Mouse (Mus musculus) heart, embryonic 13.5 days (tissue): ENCODE data around the gene Fam213b. TPM values are rescaled to one million over a fixed set of nuclear protein-coding genes. Genes with fewer than 3 reads are reported as not detected.

Experiments
- ATAC-seq: fragments of 200-750 bp; cut with Nextera tagmentation; 2 replicates; pipeline ENCODE4 v1.8.0; 2017; ENCODE audit warnings: moderate TSS enrichment; ENCODE audit not compliant: insufficient number of reproducible peaks, low FRiP score, low TSS enrichment; ENCODE audit errors: extremely low read depth
- H3K27ac ChIP-seq: fragments of 300-500 bp; sonication (generic); replicated peaks from 2 replicates; pipeline ENCODE4 v1.5.1; 2015; ENCODE audit warnings: moderate library complexity, mild to moderate bottlenecking, inconsistent platforms
- H3K27me3 ChIP-seq: fragments of 300-500 bp; sonication (generic); replicated peaks from 2 replicates; pipeline ENCODE4 v1.6.1; 2015; ENCODE audit warnings: mild to moderate bottlenecking, inconsistent platforms
- H3K36me3 ChIP-seq: fragments of 300-500 bp; sonication (generic); 2 replicates; pipeline ENCODE4 v1.6.1; 2015; ENCODE audit warnings: mild to moderate bottlenecking, inconsistent platforms
- H3K4me1 ChIP-seq: fragments of 300-500 bp; sonication (generic); 2 replicates; pipeline ENCODE4 v1.6.1; 2015; ENCODE audit warnings: inconsistent platforms
- H3K4me2 ChIP-seq: fragments of 300-500 bp; sonication (generic); 2 replicates; pipeline ENCODE4 v1.6.1; 2015; ENCODE audit warnings: inconsistent platforms, mild to moderate bottlenecking, moderate library complexity
- H3K4me3 ChIP-seq: fragments of 300-500 bp; sonication (generic); 2 replicates; pipeline ENCODE4 v1.5.1; 2015; ENCODE audit warnings: moderate library complexity, mild to moderate bottlenecking, inconsistent platforms
- H3K9ac ChIP-seq: fragments of 300-500 bp; sonication (generic); 2 replicates; pipeline ENCODE4 v1.6.1; 2015; ENCODE audit warnings: inconsistent platforms, mild to moderate bottlenecking, moderate library complexity
- H3K9me3 ChIP-seq: fragments of 300-500 bp; sonication (generic); 2 replicates; pipeline ENCODE4 v1.6.1; 2016; ENCODE audit warnings: inconsistent platforms
- WGBS: fragments of 180-500 bp; shearing (Covaris S2); methylation state at CpG from one replicate; pipeline ENCODE4 v1.1.7; 2015; ENCODE audit warnings: mixed read lengths; 5-methylcytosine and 5-hydroxymethylcytosine counted together
- polyA plus RNA-seq: library from polyadenylated mRNA; unstranded; fragments of >200 nt; fragmentation: Nextera tagmentation; extraction: Ambion mirVana; gene quantifications from 2 replicates; pipeline ENCODE4 v1.2.1, GENCODE M21; 2015

The Fam213b gene
- polyA plus RNA-seq, 1 experiment from 2014 or later = 42.5 TPM

GRCm38 (mm10) chr4:154871757-154872251 is 27.1 kb downstream of the Fam213b start:
- Histone ChIP-seq H3K9ac (peak overlapping the region; percentile 33; the same call in 1 of the 2 replicates), H3K27me3 (peaks cover 59% of the 10 kb centered on the region), H3K4me3 (no peak overlapping the region), H3K36me3 (no peaks in the 10 kb centered on the region), H3K27ac (no peak overlapping the region), H3K4me2 (peak overlapping the region; percentile 38; the same call in 1 of the 2 replicates), H3K9me3 (no peaks in the 10 kb centered on the region), H3K4me1 (no peaks in the 10 kb centered on the region)
- ATAC-seq = 0 out of 2 replicates have a peak, but pooled peaks have one; percentile 37
- 6% methylated on average over 13 of the region's 13 CpGs for WGBS

GRCm38 (mm10) chr4:154870721-154871120 is 28.2 kb downstream of the Fam213b start:
- no peak overlapping the region for H3K4me2 ChIP-seq
- H3K9me3 ChIP-seq = no peaks in the 10 kb centered on the region
- no peak overlapping the region for H3K27ac ChIP-seq
- no peaks in the 10 kb centered on the region for H3K4me1 ChIP-seq
- WGBS = 64% methylated on average over 4 of the region's 4 CpGs
- H3K4me3 ChIP-seq = no peak overlapping the region
- no peak overlapping the region for H3K9ac ChIP-seq
- no peaks in the 10 kb centered on the region for H3K36me3 ChIP-seq
- ATAC-seq = no peak
- H3K27me3 ChIP-seq = peaks cover 50% of the 10 kb centered on the region

- no peak within 1 kb of the TSS for H3K27ac ChIP-seq
- no peak within 1 kb of the TSS for H3K4me3 ChIP-seq
- H3K9ac ChIP-seq = no peak within 1 kb of the TSS
- 78% methylated on average over 7 of the region's 7 CpGs for WGBS
- H3K9me3 ChIP-seq = no peaks in the 10 kb centered on the region
- H3K4me2 ChIP-seq = no peak within 1 kb of the TSS
- no peak for ATAC-seq
- peaks cover 8% of the 10 kb centered on the region for H3K4me1 ChIP-seq
- H3K36me3 ChIP-seq = no peaks in the 10 kb centered on the region
- peaks cover 49% of the 10 kb centered on the region for H3K27me3 ChIP-seq
Measured at GRCm38 (mm10) chr4:154869440-154869839, 29.5 kb downstream of the Fam213b start, which contains the start of gene Mmel1. Gene Mmel1 (plus strand): TSS chr4:154869585.

- H3K4me3 ChIP-seq = no peak overlapping the region
- no peak overlapping the region for H3K4me2 ChIP-seq
- H3K27me3 ChIP-seq = peaks cover 48% of the 10 kb centered on the region
- no peaks in the 10 kb centered on the region for H3K36me3 ChIP-seq
- 74% methylated on average over 6 of the region's 6 CpGs for WGBS
- no peaks in the 10 kb centered on the region for H3K9me3 ChIP-seq
- no peak overlapping the region for H3K27ac ChIP-seq
- H3K9ac ChIP-seq = no peak overlapping the region
- ATAC-seq = no peak
- H3K4me1 ChIP-seq = peaks cover 11% of the 10 kb centered on the region
Measured at GRCm38 (mm10) chr4:154867257-154867656, 31.7 kb downstream of the Fam213b start.

GRCm38 (mm10) chr4:154866391-154866790 is 32.5 kb downstream of the Fam213b start:
- H3K4me2 ChIP-seq = no peak overlapping the region
- H3K4me1 ChIP-seq = peaks cover 11% of the 10 kb centered on the region
- no peak for ATAC-seq
- 77% methylated on average over 5 of the region's 5 CpGs for whole genome bisulfite sequencing
- H3K27me3 ChIP-seq = peaks cover 40% of the 10 kb centered on the region
- H3K27ac ChIP-seq = no peak overlapping the region
- no peaks in the 10 kb centered on the region for H3K36me3 ChIP-seq
- H3K9me3 ChIP-seq = no peaks in the 10 kb centered on the region
- no peak overlapping the region for H3K4me3 ChIP-seq
- no peak overlapping the region for H3K9ac ChIP-seq

DNA sequence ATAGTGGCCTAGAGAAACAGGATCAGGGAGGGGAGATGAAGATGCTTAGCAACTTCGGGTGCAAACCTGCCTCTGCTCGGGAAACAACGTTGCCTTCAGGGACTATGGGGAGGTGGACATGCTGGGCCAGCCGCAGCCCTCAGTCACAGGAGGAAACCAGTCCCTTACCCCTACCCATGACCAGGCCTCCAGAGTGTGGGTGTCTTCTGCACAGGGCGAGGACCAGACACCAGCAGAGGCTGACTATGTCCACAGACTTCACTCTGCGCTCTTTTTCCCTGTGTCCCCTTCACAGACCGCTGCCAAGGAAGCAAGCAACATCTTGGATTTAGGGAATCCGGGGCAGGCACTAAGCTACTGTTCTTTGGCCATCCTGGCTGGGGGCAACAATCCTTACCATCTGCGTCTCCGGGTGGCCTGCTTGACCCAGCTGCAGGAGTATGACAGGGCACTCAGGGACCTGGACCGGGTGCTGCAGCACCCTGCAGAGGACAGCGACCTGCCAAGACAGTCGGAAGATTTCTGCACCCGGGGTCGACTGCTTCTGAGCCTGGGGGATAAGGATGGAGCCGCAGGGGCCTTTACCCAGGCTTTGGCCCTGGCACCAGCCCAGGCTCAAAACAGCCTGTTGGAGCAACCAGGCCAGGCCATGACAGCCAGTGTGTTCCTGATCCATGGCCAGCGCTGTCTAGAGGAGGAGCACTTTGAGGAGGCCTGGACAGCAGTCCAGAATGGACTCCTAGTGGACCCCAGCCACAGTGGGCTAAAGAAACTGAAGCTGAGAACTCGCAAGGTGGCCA is 33.8 kb downstream of the Fam213b start:
- H3K4me1 ChIP-seq = peaks cover 11% of the 10 kb centered on the region
- H3K27ac ChIP-seq = peak overlapping the region; percentile 80
- H3K4me2 ChIP-seq = peak overlapping the region; percentile 73
- peak overlapping the region; percentile 54 for H3K4me3 ChIP-seq
- H3K9me3 ChIP-seq = no peaks in the 10 kb centered on the region
- H3K9ac ChIP-seq = peak overlapping the region; percentile 82
- ATAC-seq = no peak
- WGBS = 80% methylated on average over 18 of the region's 18 CpGs
- H3K27me3 ChIP-seq = peaks cover 38% of the 10 kb centered on the region
- no peaks in the 10 kb centered on the region for H3K36me3 ChIP-seq

GRCm38 (mm10) chr4:154864271-154864771 is 34.6 kb downstream of the Fam213b start:
- no peaks in the 10 kb centered on the region for H3K36me3 ChIP-seq
- H3K4me1 ChIP-seq = peaks cover 11% of the 10 kb centered on the region
- no peaks in the 10 kb centered on the region for H3K9me3 ChIP-seq
- H3K4me3 ChIP-seq = peak overlapping the region; percentile 54
- H3K27ac ChIP-seq = peak overlapping the region; percentile 80
- 1% methylated on average over 18 of the region's 18 CpGs for WGBS
- H3K4me2 ChIP-seq = peak overlapping the region; percentile 73
- H3K27me3 ChIP-seq = peaks cover 38% of the 10 kb centered on the region
- peak overlapping the region; percentile 82 for H3K9ac ChIP-seq
- ATAC-seq = peak; percentile 56; the same call in 1 of the 2 replicates

DNA sequence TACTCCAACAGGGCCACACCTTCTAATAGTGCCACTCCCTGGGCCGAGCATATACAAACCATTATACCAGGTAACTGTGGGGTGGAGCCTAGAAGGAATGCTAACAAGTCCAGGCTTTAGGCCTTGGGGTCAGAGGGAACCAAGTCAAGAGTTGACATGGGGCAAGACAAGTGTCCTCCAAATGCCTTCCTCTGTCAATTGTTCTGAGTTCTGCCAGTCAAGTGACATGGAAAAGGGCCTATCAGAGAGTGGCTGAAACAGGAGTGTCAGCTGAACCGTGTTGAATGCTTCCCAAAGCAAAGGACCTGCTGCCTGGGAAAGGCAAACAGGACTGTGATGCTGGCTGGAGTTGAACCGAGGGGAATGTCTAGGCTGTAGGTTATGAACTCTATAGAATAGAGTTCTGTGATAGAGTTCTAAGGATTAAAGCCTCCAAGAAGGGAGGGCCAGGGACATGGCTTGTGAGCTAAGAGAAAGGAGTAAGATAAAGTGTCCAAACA is 35.4 kb downstream of the Fam213b start:
- Histone ChIP-seq H3K27ac (no peak overlapping the region), H3K4me1 (peaks cover 11% of the 10 kb centered on the region), H3K4me3 (no peak overlapping the region), H3K4me2 (no peak overlapping the region; the same call in 1 of the 2 replicates), H3K36me3 (no peaks in the 10 kb centered on the region), H3K27me3 (peaks cover 38% of the 10 kb centered on the region), H3K9me3 (no peaks in the 10 kb centered on the region), H3K9ac (no peak overlapping the region)
- WGBS = 82% methylated on average over 3 of the region's 3 CpGs
- ATAC-seq = no peak

- H3K4me2 ChIP-seq = no peak overlapping the region
- no peaks in the 10 kb centered on the region for H3K36me3 ChIP-seq
- 62% methylated on average over 5 of the region's 5 CpGs for whole genome bisulfite sequencing
- peaks cover 11% of the 10 kb centered on the region for H3K4me1 ChIP-seq
- H3K27me3 ChIP-seq = peaks cover 43% of the 10 kb centered on the region
- ATAC-seq = no peak
- H3K4me3 ChIP-seq = no peak overlapping the region
- H3K27ac ChIP-seq = no peak overlapping the region
- H3K9me3 ChIP-seq = peaks cover 1% of the 10 kb centered on the region; the same call in 1 of the 2 replicates
- H3K9ac ChIP-seq = no peak overlapping the region
Measured at GRCm38 (mm10) chr4:154861967-154862366, 37.0 kb downstream of the Fam213b start.

- peaks cover 13% of the 10 kb centered on the region for H3K4me1 ChIP-seq
- H3K9me3 ChIP-seq = peaks cover 4% of the 10 kb centered on the region; the same call in 1 of the 2 replicates
- peaks cover 73% of the 10 kb centered on the region for H3K27me3 ChIP-seq
- H3K4me3 ChIP-seq = no peak overlapping the region
- no peaks in the 10 kb centered on the region for H3K36me3 ChIP-seq
- 77% methylated on average over 3 of the region's 3 CpGs for WGBS
- H3K4me2 ChIP-seq = no peak overlapping the region
- no peak overlapping the region for H3K9ac ChIP-seq
- no peak for ATAC-seq
- H3K27ac ChIP-seq = no peak overlapping the region
Measured at GRCm38 (mm10) chr4:154858601-154859000, 40.3 kb downstream of the Fam213b start.

GRCm38 (mm10) chr4:154857366-154858240 is 41.3 kb downstream of the Fam213b start:
- peaks cover 79% of the 10 kb centered on the region for H3K27me3 ChIP-seq
- no peak overlapping the region for H3K4me2 ChIP-seq
- H3K4me3 ChIP-seq = no peak overlapping the region
- H3K27ac ChIP-seq = no peak overlapping the region
- H3K4me1 ChIP-seq = peaks cover 13% of the 10 kb centered on the region
- ATAC-seq = no peak
- H3K36me3 ChIP-seq = no peaks in the 10 kb centered on the region
- H3K9ac ChIP-seq = no peak overlapping the region
- WGBS = 66% methylated on average over 10 of the region's 10 CpGs
- H3K9me3 ChIP-seq = peaks cover 4% of the 10 kb centered on the region; the same call in 1 of the 2 replicates
